Mouse (Mus musculus) frontal cortex, adult (tissue): ENCODE results near the gene Cfd.
"Not testable (repeated sequence)": the region's sequence is repeated elsewhere in the genome, so short reads cannot be mapped to it uniquely, and the experiment has no call there.

Experiments used
- ATAC-seq: cut with Nextera tagmentation; 2 replicates; pipeline ENCODE4 v1.9.2; 2017; ENCODE audit warnings: mild to moderate bottlenecking, moderate library complexity, mixed read lengths; ENCODE audit not compliant: low TSS enrichment

The Cfd gene

DNA sequence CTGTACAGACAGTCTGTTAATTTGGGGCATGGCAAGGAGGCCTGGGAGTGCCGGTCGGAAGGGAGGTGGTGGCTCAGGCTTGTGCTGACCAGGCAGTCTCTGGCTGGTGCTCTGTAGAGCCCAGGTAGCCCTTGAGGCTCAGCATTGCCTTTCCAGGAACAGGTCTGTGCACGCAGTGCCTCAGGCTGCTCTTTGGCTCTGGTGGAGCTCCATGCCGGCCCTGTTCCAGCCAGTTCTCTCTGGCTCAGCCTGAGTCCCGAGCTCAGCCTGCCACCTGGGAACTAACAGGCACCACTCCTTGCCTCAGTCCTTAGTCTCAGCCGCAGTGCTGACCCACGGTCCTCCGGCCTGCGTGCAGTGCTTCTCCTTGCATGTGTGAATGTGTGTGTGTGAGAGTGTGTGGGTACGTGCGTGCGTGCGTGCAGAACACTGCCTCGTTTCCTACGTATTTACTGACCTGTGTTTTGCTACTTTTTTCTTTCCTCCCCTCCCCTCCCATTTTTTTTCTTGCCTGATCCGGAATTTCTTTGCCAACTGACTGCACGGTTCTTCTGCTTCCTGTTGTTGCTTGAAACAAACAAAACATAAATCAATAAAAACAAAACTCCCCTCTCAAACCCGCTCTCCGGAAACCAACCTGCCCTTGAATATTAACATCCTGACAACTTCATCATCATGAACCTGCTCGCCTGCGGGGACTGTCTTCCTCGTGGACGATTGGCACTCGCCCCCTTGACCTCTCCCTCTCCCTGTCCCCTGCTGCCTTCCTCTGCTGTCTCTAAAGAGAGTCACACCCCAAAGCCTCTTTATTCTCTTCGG, 29.2 kb upstream of the Cfd start:
- no peak for ATAC-seq

DNA sequence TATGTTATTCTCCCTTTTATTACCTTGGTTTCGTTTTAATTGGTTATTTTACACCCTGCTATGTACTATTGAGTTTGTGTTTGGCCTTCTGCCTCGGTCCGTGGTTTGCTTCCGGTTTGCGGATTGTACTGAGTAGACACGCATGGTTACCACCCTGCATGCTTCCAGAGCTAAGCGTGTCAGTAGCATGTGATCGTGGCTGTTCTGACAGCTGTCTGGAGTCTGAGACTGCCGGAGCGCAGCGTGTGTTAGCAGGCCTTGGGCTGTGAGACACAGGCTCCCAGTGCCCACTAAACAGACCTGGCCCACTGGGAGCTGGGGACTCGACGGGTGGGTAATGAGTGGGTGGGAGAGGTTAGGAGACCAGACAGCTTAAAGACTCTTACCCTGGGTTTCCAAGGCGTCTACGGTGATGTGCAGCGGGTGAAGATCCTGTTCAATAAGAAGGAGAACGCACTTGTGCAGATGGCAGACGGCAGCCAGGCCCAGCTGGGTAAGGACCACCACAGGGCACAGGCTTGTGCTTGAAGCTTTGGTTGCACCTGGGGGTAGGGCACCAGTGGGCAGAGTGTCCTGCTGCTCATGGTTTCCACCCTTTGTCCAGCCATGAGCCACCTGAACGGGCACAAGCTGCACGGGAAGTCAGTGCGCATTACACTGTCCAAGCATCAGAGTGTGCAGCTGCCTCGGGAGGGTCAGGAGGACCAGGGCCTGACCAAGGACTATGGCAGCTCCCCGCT, 28.4 kb upstream of the Cfd start:
- no peak for ATAC-seq

DNA sequence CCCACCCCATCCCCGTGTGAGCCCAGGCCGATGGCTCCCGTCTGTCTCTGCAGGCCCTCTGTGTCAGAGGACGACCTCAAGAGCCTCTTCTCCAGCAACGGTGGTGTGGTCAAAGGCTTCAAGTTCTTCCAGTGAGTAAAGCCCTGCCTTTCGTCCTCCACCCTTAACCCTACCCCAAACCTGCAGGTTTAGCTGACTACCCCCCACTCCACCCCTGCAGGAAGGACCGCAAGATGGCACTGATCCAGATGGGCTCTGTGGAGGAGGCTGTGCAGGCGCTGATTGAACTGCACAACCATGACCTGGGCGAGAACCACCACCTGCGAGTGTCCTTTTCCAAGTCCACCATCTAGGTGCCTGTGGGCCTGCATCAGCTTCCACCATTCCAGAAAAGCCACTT, 27.7 kb upstream of the Cfd start:
- ATAC-seq = no peak

DNA sequence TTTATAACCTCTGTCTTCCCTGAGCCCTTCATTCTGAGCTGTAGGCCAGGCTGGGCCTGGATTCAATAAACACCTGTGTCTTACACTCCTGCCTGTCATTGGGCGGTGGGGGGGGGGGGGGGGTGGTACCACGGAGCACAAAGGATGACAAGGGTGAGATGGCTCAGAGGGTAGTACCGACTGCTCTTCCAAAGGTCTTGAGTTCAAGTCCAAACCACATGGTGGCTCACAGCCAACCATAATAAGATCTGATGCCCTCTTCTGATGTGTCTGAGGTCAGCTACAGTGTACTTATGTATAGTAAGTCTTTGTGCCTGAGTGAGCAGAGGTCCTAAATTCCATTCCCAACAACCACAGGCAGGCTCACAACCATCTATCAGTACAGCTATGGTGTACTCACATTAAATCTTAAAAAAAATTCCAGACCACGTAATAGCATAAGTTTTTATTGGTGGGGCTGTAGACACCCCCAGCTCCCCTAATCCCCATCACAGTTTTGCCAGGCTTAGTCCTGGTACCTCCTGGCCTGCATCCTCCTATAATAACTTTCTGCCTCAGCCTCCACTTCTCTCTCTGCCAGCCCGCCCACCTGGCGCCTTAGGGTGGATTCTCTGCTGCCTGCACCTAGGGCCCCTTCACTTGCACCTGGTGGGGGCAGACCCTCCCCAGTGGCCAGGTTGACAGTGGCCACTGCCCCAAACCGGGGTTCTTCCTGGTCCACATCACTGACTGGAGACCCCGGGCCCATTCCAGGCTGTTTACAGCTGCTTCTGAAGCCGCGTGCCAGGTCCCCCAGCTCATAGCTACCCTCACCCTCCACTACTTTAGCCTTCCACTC, 26.1 kb upstream of the Cfd start:
- ATAC-seq = peak; percentile 66; the same call in 1 of the 2 replicates

DNA sequence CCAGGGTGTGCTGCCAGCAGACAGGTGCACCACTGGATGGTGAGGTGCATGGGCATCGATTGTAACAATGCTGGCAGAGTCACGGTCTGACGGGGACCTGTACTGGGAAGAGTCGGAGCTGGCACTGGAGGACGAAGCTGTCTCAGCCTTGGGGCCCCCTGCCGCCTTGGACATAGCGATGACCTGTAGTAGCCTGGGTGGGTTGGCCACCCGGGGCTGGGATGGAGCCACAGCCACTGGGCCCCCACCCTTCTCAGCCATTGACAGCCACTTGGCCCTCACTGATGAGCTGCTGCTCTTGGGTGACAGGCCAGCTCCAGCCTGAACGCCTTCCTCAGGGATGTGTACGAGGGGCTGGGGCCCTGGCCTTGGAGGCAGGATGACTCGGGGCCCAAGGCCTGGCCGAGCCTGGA, 25.5 kb upstream of the Cfd start:
- no peak for ATAC-seq

DNA sequence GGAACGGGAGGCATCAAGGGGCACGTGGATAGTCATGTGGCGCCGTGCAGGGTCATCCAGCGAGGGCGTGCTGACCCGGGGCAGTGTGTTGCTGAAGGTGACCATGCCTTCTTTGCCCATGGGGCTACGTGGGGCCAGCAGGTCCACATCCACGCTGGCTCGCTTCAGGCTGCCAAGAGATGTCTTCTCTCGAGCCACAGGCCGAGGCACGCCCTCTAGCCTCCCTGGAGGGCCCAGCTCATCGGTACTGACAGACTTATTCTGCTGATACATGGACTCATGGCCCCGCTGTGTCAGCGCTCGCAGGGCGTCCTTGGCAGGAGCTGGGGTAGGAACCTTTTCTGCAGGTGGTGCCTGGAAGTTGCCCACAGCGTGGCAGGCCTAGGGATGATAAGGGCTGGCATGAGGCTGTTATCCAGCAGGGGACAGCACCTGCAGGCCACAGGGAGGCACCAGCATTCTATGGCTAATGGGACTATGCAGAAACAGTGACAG, 24.8 kb upstream of the Cfd start:
- no peak for ATAC-seq

DNA sequence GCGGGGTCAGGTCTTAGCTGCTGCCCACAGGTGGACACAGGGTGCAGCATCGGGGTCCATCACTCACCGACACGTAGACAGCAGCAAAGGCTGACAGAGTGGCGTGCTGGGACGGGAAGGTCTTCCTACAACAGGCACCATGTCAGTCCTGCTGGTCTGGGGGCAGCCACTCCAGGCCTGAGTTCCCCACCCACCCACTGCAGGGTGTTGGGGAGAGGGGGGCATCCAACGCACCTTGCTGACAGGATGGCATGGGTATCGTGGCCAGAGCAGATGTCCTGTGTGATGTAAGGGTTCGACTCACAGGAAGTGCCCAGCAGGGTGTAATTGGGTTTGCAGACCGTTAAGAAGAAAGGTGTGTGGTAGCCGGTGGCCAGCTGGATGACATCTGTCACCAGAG, 24.1 kb upstream of the Cfd start:
- no peak for ATAC-seq

DNA sequence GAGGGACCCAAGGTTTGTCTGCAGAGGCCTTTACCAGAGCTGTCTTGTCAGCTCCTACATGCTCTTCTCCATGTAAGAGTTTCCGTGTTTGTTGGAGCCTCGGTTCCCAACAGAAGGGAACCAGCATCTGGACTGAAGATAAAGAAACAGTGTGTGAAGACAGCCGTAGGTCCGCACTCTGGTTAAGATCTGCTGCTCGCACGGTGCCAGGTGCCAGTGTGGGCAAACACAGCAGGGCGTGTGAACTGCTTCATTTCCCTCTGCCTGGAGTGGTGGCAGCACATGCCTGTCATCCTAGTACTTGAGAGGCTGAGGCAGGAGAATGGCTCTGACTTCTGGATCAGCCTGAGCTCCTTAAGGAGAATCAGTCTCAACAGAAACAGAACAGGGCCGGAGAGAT, 18.8 kb upstream of the Cfd start:
- peak; percentile 41; the same call in 1 of the 2 replicates for ATAC-seq

DNA sequence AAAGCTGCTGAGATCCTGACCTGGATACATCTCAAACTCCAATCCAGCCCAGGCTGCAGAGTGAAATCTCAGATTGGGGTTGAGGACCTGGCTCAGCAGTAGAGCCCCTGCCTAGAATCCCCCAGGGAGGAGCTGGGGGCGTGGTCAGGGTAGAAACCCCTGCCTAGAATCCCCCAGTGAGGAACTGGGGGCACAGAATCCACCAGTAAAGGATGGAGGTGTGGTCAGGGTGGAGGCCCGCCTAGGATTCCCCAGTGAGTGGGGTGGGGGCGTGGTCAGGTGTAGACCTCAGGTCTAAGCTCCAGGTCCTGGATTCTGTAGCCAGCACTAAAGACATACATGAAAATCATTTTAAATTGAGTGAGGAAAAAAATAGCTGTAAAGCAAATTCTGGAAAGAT, 17.8 kb upstream of the Cfd start:
- ATAC-seq = no peak

DNA sequence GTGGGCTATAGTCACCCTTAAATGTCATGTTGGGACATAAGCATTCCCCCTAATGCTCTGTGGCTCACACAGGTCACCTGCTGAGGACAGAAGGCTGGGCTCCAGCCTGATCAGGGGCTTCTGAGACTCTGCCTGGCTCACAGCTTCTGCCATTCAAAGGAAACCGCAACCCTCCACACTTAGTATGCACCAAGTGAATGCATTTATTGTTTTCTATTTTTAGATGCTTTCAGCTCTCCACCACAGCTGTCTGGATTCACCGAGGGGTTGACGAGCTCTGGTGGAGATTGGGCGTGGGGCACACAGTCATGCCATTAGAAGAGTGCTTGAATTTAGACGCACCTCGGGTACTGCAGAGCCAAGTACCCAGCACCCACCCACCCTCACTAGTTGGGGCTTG, 17.3 kb upstream of the Cfd start:
- ATAC-seq = no peak

DNA sequence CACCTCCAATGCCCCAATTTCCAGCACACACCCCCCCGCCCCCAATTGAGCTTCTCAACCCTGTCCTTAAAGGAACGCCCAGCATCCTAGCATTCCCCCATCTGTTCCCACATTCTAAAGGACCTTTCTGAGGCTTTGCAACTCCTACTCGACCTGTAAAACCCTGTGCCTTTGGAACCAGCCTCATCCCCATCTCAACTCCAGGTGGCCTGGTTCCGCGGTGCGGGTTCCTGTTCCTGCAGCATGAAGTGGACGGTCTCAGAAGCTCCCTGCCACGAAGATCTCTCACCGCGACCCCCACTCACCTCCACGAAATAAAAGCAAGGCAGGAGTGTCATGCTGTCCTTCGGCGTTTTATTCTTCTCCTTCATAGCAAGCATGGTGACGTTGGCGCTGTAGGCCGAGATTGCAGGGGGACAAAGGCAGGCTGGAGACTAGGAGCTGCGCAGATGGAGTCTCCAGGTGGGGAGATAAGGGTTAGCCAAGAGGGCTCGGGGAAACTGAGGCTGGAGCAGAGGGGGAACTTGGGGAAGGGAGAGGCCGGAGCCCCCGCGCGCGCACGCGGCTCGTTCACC, 16.9 kb upstream of the Cfd start:
- no peak for ATAC-seq

DNA sequence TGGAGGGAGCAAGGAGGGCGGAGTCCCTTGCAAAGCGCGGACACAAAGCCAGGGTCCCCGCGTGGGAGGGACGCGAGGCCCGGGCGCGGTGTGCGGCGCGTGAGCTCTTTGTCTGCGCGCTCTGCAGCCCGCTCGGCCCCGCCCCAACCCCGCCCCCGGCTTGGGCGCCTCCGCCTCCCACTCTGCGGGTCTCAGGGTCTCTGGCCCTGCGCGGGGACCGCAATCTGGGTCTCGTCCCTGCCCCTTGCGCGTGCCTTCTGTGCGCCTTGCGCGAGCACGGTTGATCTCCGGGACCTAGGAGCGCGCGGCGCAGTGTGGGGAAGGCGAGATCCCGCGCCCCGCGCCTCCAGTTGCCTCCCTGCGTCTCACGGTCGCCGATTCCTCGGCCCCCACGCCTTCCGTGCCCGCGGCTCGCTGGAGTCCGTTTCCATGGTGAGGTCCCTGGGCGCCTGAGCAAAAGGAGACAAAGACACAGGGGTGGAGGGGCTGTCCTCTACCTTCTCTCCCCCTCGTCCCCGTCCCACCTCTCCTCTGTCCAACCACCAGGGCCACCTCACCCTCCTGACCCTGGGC, 16.3 kb upstream of the Cfd start, which contains the start of the genes Prtn3 and Plppr3:
Gene Prtn3, plus strand, starts transcription at position 187 of the 573 bp plus-strand sequence.
Gene Plppr3, minus strand, starts transcription at position 345 of the 573 bp plus-strand sequence.
- ATAC-seq = peak; percentile 14; the same call in 1 of the 2 replicates

DNA sequence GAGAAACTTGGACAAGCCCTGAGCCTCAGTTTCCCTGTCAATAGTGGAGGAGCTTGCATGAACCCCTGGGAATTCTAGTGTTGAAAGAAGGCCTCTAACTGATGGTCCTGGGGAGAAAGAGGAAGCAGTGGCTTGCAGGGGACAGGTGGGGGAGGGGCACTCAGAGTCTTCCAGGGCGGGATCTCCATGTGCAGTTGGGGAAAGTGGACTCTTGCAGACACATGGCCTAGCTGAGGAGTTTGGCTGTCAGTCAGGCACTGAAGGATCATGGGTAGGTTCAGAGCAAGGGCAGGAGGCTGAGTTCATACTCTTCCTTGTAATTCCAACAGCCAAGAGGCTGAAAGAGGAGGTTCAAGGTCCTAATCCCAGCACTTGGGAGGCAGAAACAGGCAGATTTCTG, 13.5 kb upstream of the Cfd start:
- no peak for ATAC-seq

DNA sequence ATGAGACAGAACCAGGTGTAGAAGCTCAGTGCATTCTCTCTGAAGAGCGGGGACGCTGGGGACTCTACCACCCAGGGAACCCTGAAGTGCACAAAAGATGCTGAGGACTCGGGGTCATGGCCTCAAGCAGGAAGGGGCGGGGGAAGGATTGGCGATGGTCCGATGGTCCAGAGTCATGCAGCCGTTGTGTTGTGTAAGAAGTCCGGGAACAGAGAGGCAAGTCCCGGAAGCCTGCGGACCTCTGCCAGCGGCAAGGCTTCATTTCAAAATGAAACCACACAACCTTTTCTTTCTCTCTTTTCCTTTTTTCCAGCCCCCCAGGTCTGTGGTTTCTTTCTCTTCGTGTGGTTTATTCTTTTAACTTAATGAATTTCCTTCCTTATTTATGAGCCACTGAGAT, 12.9 kb upstream of the Cfd start:
- no peak for ATAC-seq

DNA sequence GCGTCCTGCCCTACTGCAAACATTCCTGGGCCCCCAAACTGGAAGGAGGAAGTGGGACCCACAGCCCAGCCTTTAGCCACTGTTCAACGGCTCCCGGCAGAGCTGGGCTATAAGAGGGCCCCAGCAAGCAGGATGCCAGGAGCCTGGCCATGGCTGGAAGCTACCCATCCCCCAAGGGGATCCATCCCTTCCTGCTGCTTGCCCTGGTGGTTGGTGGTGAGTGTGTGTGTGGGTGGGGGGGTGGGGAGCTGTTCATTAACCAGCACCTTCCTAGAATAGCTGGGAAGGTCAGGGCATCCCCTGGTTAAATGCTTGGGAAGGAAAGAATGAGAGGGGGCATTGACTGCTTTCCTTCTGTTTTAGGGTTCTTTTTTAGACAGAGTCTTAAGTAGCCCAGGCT, 11.1 kb upstream of the Cfd start:
- no peak for ATAC-seq

DNA sequence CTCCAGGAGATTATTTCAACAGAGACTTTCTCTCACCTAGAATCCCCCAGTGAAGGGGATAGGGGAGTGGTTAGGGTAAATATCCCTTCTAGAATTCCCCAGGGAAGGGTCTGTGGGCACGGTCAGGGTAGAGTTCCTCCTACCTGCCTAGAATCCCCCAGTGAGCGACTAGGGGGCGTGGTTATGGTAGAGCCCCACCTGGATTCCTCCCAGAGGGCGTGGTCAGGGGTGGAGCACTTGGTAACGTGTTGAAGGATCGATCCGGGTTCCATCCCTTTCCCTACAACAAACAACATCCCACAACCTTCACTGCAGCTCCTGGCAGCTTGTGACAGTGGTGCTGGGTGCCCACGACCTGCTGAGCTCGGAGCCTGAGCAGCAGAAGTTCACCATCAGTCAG, 9.9 kb upstream of the Cfd start:
- ATAC-seq = no peak

DNA sequence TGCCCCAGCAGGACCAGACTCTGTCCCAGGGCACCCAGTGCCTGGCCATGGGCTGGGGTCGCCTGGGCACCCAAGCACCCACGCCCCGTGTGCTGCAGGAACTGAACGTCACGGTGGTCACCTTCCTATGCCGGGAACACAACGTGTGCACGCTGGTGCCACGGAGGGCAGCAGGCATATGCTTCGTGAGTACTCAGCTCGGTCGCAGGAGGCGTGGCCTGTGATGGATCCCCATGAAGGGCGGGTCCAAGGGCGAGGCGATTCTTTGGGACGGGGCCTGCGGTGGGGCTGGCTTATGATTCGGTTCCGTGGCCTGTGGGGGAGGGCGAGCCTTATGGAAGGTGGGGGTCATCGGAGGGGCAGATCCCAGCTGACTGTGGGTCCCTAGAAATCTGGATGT, 8.7 kb upstream of the Cfd start:
- ATAC-seq = no peak

DNA sequence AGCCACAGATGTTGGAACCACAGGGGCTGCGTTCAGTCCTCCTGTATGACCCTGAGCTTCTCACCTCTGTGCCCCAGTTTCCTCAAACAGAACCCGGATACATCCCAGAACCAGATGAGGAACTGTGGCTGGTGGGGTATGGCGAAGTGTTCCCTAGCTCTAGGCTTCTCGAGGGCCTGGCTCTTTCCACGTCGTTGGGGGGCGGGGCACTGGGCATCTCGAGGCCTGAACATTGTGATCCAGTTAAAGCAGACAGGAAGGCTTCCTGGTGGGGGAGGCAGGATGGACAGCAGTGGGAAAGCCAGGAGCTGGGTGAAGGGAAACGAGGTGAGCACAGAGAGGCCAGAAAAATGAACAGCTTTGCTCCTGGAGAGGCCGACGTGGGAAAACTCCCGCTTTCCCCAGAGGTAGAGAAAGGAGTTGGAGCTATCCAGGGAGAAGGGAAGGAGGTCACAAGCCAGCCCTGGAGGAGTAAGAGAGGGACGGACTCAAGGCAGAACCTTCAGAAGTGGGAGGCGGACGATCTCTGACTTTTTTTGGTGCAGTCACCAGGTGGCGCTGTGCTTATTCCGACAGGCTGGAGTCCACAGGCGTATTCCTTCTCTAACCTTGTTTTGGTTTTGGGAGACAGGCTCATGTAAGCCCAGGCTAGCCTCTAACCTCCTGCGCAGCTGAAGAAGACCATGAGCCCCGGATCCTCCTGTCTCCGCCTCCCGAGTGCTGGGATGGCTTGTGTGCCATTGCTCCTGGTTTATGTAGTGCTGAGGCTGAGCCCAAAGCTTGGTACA, 7.2 kb upstream of the Cfd start:
- ATAC-seq = peak; percentile 85

DNA sequence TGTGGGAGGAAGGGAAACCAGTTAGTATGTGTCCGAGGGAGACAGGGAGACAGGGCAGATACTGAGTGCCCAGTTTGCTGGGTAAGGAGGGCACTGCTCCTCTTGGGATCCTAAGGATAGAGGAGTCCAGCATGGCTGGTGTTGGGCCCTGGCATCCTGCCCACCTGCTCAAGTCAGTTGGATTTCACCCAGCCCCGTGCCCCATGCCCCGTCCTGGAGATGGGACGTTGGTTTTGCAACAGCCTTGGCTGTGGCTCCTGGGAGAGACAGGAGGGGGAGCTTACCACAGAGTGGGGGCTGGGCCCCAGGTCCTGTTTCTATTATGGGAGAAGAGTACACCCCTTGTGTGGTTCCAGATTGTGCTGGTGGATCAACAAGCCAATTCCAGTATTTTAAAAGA, 6.2 kb upstream of the Cfd start:
- no peak for ATAC-seq

DNA sequence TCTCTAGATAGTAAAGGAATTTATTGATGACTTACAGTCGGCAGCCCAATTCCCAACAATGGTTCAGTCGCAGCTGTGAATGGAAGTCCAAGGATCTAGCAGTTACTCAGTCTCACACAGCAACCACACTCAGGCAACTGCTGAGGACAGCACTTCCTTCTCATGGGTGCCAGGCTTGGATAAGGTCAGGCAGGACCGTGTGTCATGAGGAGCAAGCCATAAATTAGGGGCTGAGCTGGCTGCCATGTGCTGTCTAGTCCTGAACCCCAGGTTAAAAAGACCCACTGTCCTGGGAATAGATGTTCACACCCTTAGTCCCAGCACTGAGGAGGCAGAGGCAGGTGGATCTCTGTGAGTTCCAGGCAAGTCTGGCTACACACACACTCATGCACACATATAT, 5.7 kb upstream of the Cfd start:
- not testable (repeated sequence) for ATAC-seq

DNA sequence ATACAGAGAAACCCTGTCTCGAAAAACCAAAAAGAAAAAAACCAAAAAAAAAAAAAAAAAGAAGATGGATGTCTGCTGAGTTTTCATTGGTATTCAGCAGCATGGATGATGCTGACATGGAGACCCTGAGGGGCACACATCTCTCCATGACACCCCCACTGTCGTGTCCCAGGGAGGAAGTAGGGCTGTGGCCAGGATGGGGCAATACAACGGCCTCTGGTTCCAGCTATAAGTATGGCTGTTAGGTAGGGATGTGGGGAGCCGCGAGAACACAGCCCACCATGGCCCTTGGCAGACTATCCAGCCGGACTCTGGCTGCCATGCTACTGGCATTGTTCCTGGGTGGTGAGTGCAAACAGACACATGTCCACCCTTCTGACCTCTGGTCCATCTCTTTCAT, 4.6 kb upstream of the Cfd start, which contains the start of gene Elane:
Gene Elane, plus strand, starts transcription at position 194 of the 400 bp plus-strand sequence.
- ATAC-seq = no peak
